Mouse (Mus musculus) bone marrow, adult 2 months (tissue): ENCODE results near the gene Gtf3a.

Source experiments
- CTCF ChIP-seq: fragments of 200-500 bp; IDR thresholded peaks from 2 replicates; pipeline ENCODE4 v1.5.1; 2011; ENCODE audit warnings: low read length, control low read depth; ENCODE audit not compliant: control insufficient read depth, insufficient read depth
- POLR2A ChIP-seq: fragments of 200-500 bp; IDR thresholded peaks from 2 replicates; pipeline ENCODE4 v1.6.1; 2011; ENCODE audit warnings: low read depth, mild to moderate bottlenecking, control low read depth, low read length, borderline replicate concordance; ENCODE audit not compliant: control insufficient read depth

GRCm38 (mm10) chr5:146926673-146927072 is 21.8 kb upstream of the Gtf3a start:
- no peak for TF ChIP-seq POLR2A
- no peak for TF ChIP-seq CTCF
